Mouse (Mus musculus) limb, embryonic 11.5 days (tissue): Measurements from ENCODE around the gene Klk1b5. TPM values are rescaled to one million over a fixed set of nuclear protein-coding genes. Genes with fewer than 3 reads are reported as not detected.
"Not testable (repeated sequence)": the region's sequence is repeated elsewhere in the genome, so short reads cannot be mapped to it uniquely, and the experiment has no call there.

Experiments
- ATAC-seq: fragments of 200-750 bp; cut with Nextera tagmentation; 2 replicates; pipeline ENCODE4 v1.8.0; 2017; ENCODE audit warnings: low read depth; ENCODE audit not compliant: insufficient number of reproducible peaks, low FRiP score, low TSS enrichment
- DNase-seq: peaks from one replicate; pipeline ENCODE4 v3.0.0-alpha.2; 2015; ENCODE audit warnings: low spot score
- H3K27ac ChIP-seq: fragments of 300-500 bp; sonication (generic); replicated peaks from 2 replicates; pipeline ENCODE4 v1.5.1; 2014; ENCODE audit warnings: low read depth, mild to moderate bottlenecking, low read length
- H3K27me3 ChIP-seq: fragments of 300-500 bp; sonication (generic); 2 replicates; pipeline ENCODE4 v1.6.1; 2014; ENCODE audit warnings: mild to moderate bottlenecking, low read length, mixed read lengths; ENCODE audit not compliant: control insufficient read depth, insufficient read depth
- H3K36me3 ChIP-seq: fragments of 300-500 bp; sonication (generic); 2 replicates; pipeline ENCODE4 v1.6.1; 2014; ENCODE audit warnings: mild to moderate bottlenecking, low read length, moderate library complexity, mixed read lengths; ENCODE audit not compliant: control insufficient read depth, insufficient read depth
- H3K4me1 ChIP-seq: fragments of 300-500 bp; sonication (generic); 2 replicates; pipeline ENCODE4 v1.6.1; 2014; ENCODE audit warnings: low read length, mixed read lengths; ENCODE audit not compliant: control insufficient read depth, insufficient read depth
- H3K4me2 ChIP-seq: fragments of 300-500 bp; sonication (generic); 2 replicates; pipeline ENCODE4 v1.6.1; 2014; ENCODE audit warnings: low read depth, mild to moderate bottlenecking, moderate library complexity; ENCODE audit not compliant: severe bottlenecking
- H3K4me3 ChIP-seq: fragments of 300-500 bp; sonication (generic); 2 replicates; pipeline ENCODE4 v1.5.1; 2014; ENCODE audit warnings: low read depth, low read length
- H3K9ac ChIP-seq: fragments of 300-500 bp; sonication (generic); 2 replicates; pipeline ENCODE4 v1.6.1; 2014; ENCODE audit warnings: mild to moderate bottlenecking, low read length
- H3K9me3 ChIP-seq: fragments of 300-500 bp; sonication (generic); 2 replicates; pipeline ENCODE4 v1.6.1; 2016; ENCODE audit warnings: low read length; ENCODE audit not compliant: control insufficient read depth
- WGBS: fragments of 180-500 bp; shearing (Covaris S2); extraction: QIAGEN DNeasy Blood & Tissue Kit; methylation state at CpG from one replicate; pipeline ENCODE4 v1.1.7; 2014; 5-methylcytosine and 5-hydroxymethylcytosine counted together
- polyA plus RNA-seq: library from polyadenylated mRNA; unstranded; fragments of >200 nt; fragmentation: Nextera tagmentation; extraction: Ambion mirVana; gene quantifications from 2 replicates; pipeline ENCODE4 v1.2.1, GENCODE M21; 2014

Klk1b5 gene
- polyA plus RNA-seq, 1 experiment from 2014 or later = not detected

DNA sequence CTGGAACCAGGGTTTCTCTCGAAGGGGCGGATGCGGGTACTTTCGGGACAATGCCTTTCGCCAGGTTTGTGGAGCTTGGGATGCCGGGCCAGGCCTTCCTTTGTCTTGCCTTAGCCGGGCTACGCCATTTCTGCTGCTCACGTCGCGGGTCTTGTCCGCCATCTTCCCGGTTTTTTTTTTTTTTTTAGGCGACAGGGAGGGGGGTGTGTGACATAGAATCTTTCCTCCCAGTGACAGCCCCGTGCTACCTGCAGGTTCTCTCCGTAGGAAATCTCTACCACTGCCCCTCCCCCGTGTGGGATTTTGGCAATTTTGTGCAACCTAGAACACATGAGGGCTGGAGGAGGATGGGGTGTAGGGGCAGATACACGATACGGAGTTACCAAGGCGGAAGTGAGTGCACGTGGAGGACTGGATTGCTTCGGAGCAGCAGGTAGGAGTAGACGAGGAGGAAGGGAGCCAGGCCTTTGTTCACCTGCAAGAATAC, 31.3 kb downstream of the Klk1b5 start:
- ATAC-seq (peak; percentile 18), DNase-seq (no peak)
- peaks cover 5% of the 10 kb centered on the region; the same call in 1 of the 2 replicates for H3K4me1 ChIP-seq
- H3K9ac ChIP-seq = peak overlapping the region; percentile 96
- H3K9me3 ChIP-seq = no peaks in the 10 kb centered on the region
- H3K27me3 ChIP-seq = no peaks in the 10 kb centered on the region
- H3K4me3 ChIP-seq = peak overlapping the region; percentile 88
- 0% methylated on average over 23 of the region's 23 CpGs for WGBS
- peak overlapping the region; percentile 56; the same call in 1 of the 2 replicates for H3K27ac ChIP-seq
- peaks cover 14% of the 10 kb centered on the region; the same call in 1 of the 2 replicates for H3K36me3 ChIP-seq
- H3K4me2 ChIP-seq = peak overlapping the region; percentile 71

GRCm38 (mm10) chr7:44247971-44248370, 32.2 kb downstream of the Klk1b5 start:
- peaks cover 18% of the 10 kb centered on the region for H3K36me3 ChIP-seq
- peaks cover 5% of the 10 kb centered on the region; the same call in 1 of the 2 replicates for H3K4me1 ChIP-seq
- no peaks in the 10 kb centered on the region for H3K27me3 ChIP-seq
- WGBS = 94% methylated on average over 2 of the region's 2 CpGs
- DNase-seq = no peak
- no peak overlapping the region for H3K9ac ChIP-seq
- no peaks in the 10 kb centered on the region for H3K9me3 ChIP-seq
- H3K27ac ChIP-seq = no peak overlapping the region
- peak overlapping the region; percentile 88 for H3K4me3 ChIP-seq
- ATAC-seq = no peak
- H3K4me2 ChIP-seq = peak overlapping the region; percentile 71

DNA sequence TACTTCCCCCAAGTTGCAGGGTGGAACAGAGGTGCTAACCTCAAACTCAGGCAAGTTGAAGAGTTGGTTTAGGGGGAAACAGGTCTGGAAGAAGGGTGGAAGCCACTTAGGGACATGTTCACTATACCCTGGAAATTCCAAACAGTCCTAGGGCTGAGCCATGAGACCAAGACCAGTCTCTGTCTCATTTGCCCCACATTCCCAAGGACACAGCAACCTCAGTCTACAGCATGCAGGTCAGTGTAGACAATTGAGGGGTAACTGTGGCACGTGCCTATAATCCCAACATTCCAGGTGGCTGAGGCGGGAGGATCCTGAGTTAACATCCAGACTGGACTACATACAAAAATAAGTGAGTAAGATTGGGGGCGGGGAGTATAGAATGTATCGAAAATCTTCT, 33.5 kb downstream of the Klk1b5 start:
- no peaks in the 10 kb centered on the region for H3K27me3 ChIP-seq

GRCm38 (mm10) chr7:44250732-44251275, 35.1 kb downstream of the Klk1b5 start:
- 91% methylated on average over 17 of the region's 17 CpGs for WGBS
- H3K4me1 ChIP-seq, ATAC-seq, H3K4me3 ChIP-seq, DNase-seq, H3K27me3 ChIP-seq, H3K9me3 ChIP-seq, H3K4me2 ChIP-seq, H3K9ac ChIP-seq, H3K27ac ChIP-seq: not testable (repeated sequence)
- H3K36me3 ChIP-seq = peaks cover 18% of the 10 kb centered on the region

More for the DNA sequence above, 33.5 kb downstream of the Klk1b5 start:
- DNase-seq (no peak), ATAC-seq (no peak)
- Histone ChIP-seq H3K9ac (no peak overlapping the region), H3K9me3 (no peaks in the 10 kb centered on the region), H3K27ac (no peak overlapping the region), H3K36me3 (peaks cover 18% of the 10 kb centered on the region), H3K4me2 (no peak overlapping the region), H3K4me3 (no peak overlapping the region), H3K4me1 (peaks cover 5% of the 10 kb centered on the region; the same call in 1 of the 2 replicates)
- WGBS = 94% methylated on average over 4 of the region's 4 CpGs

- 65% methylated on average over 15 of the region's 15 CpGs for WGBS
- no peak overlapping the region for H3K27ac ChIP-seq
Measured at GRCm38 (mm10) chr7:44253023-44253616, 37.4 kb downstream of the Klk1b5 start.

DNA sequence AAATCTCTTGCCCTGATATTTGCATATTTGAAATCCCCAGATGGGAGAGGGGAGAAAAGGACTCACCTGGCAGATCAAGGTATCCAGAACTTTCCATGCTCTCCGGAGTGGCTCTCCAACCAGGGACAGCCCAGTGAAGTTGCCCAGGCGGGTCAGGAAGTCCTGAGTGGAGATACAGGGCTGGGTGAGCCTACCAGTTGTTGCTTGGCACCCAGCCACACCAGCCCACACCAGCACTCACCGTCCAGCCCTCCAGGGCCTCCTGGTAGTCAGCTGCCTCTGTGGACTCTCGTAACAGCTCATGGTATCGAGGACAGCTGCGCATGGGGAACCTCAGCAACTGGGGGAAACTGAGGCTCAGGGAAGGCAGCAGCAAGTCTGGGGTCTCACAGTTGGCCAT, 39.2 kb downstream of the Klk1b5 start:
- 85% methylated on average over 6 of the region's 6 CpGs for WGBS
- H3K4me3 ChIP-seq = no peak overlapping the region
- H3K36me3 ChIP-seq = peaks cover 12% of the 10 kb centered on the region
- H3K4me1 ChIP-seq = no peaks in the 10 kb centered on the region
- no peak overlapping the region for H3K4me2 ChIP-seq
- H3K27me3 ChIP-seq = no peaks in the 10 kb centered on the region
- DNase-seq (no peak), ATAC-seq (no peak)
- no peak overlapping the region for H3K27ac ChIP-seq
- H3K9ac ChIP-seq = no peak overlapping the region
- H3K9me3 ChIP-seq = no peaks in the 10 kb centered on the region

More at GRCm38 (mm10) chr7:44253023-44253616, 37.4 kb downstream of the Klk1b5 start:
- Histone ChIP-seq H3K9me3 (no peaks in the 10 kb centered on the region), H3K27me3 (no peaks in the 10 kb centered on the region), H3K4me3 (no peak overlapping the region), H3K9ac (no peak overlapping the region), H3K36me3 (peaks cover 18% of the 10 kb centered on the region), H3K4me1 (no peaks in the 10 kb centered on the region), H3K4me2 (no peak overlapping the region)
- no peak for ATAC-seq
- no peak for DNase-seq

GRCm38 (mm10) chr7:44257278-44257677, 41.5 kb downstream of the Klk1b5 start, which contains the start of gene Acp4:
TSS of gene Acp4 (minus strand) at chr7:44257378.
- no peak within 1 kb of the TSS for H3K27ac ChIP-seq
- H3K4me2 ChIP-seq = no peak within 1 kb of the TSS
- H3K4me1 ChIP-seq = no peaks in the 10 kb centered on the region
- H3K9me3 ChIP-seq = no peaks in the 10 kb centered on the region
- H3K27me3 ChIP-seq = no peaks in the 10 kb centered on the region
- WGBS = 71% methylated on average over 4 of the region's 4 CpGs
- no peak within 1 kb of the TSS for H3K9ac ChIP-seq
- H3K4me3 ChIP-seq = no peak within 1 kb of the TSS
- H3K36me3 ChIP-seq = peaks cover 4% of the 10 kb centered on the region
- DNase-seq = no peak
- no peak for ATAC-seq

DNA sequence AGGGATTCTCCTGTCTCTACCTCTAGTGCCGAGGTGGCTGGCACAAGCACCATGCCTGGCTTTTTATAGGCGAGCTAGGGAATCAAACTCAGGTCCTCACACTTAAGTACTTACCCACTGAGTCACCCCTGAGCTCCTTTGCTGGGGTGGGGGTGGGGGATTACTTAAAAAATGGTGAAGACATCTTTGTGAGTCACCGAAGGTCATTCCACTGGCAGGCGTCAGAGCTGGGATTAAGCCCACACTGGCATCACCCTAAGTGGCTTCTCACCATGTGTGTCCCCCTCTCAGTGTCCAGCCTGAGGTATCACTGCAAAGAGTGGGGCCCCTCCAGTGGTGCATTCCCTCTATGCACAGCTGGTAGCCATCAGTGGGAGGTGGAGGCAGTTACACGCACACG, 44.7 kb downstream of the Klk1b5 start:
- DNase-seq (no peak), ATAC-seq (no peak)
- no peak overlapping the region for H3K27ac ChIP-seq
- no peak overlapping the region for H3K4me2 ChIP-seq
- H3K9me3 ChIP-seq = no peaks in the 10 kb centered on the region; the same call in 1 of the 2 replicates
- WGBS = 71% methylated on average over 6 of the region's 6 CpGs
- peaks cover 4% of the 10 kb centered on the region; the same call in 1 of the 2 replicates for H3K4me1 ChIP-seq
- no peak overlapping the region for H3K4me3 ChIP-seq
- no peaks in the 10 kb centered on the region for H3K36me3 ChIP-seq
- H3K27me3 ChIP-seq = peaks cover 9% of the 10 kb centered on the region
- no peak overlapping the region for H3K9ac ChIP-seq
